Mouse (Mus musculus): Measurements from ENCODE around the gene Med6.

Med6 gene

GRCm38 (mm10) chr12:81594902-81595671 is at the start of gene Med6:
Gene Med6 (minus strand): TSS chr12:81595008.
- peak; percentile 99 for DNase-seq

- peak; percentile 66 for DNase-seq
These were observed 47.7 kb upstream of the Med6 start for GRCm38 (mm10) chr12:81642361-81643082.

GRCm38 (mm10) chr12:81640656-81641055 is 45.8 kb upstream of the Med6 start:
- DNase-seq, result no peak

GRCm38 (mm10) chr12:81633246-81633645 is 38.4 kb upstream of the Med6 start:
- no peak for DNase-seq

GRCm38 (mm10) chr12:81631661-81632401 is 37.0 kb upstream of the Med6 start:
- DNase-seq, result no peak

- peak; percentile 90 for DNase-seq
These were observed 36.3 kb upstream of the Med6 start, which contains the start of gene Ttc9 for GRCm38 (mm10) chr12:81630915-81631660. Gene Ttc9 (plus strand): TSS chr12:81631249.

- peak; percentile 70 for DNase-seq
These were observed 35.7 kb upstream of the Med6 start for GRCm38 (mm10) chr12:81630520-81630914.

GRCm38 (mm10) chr12:81628091-81628490 is 33.3 kb upstream of the Med6 start:
- no peak for DNase-seq

- no peak for DNase-seq
These were observed 32.6 kb upstream of the Med6 start for GRCm38 (mm10) chr12:81627426-81627825.

GRCm38 (mm10) chr12:81626226-81626861 is 31.5 kb upstream of the Med6 start:
- no peak for DNase-seq

- DNase-seq, result no peak
These were observed 28.6 kb upstream of the Med6 start for GRCm38 (mm10) chr12:81623377-81623776.

GRCm38 (mm10) chr12:81619302-81619701 is 24.5 kb upstream of the Med6 start:
- DNase-seq, result peak; percentile 90

- no peak for DNase-seq
These were observed 22.2 kb upstream of the Med6 start for GRCm38 (mm10) chr12:81616980-81617379.

GRCm38 (mm10) chr12:81615807-81616206 is 21.0 kb upstream of the Med6 start:
- no peak for DNase-seq

- DNase-seq, result no peak
These were observed 14.6 kb upstream of the Med6 start for GRCm38 (mm10) chr12:81609445-81609844.

GRCm38 (mm10) chr12:81604995-81605784 is 10.4 kb upstream of the Med6 start:
- DNase-seq, result no peak

GRCm38 (mm10) chr12:81596547-81597262 is 1.9 kb upstream of the Med6 start:
- DNase-seq, result no peak

GRCm38 (mm10) chr12:81568374-81568773 is 26.4 kb downstream of the Med6 start, which contains the start of gene Adam21:
Gene Adam21 (minus strand): TSS chr12:81568474.
- DNase-seq, result no peak

GRCm38 (mm10) chr12:81567931-81568330 is 26.9 kb downstream of the Med6 start:
- DNase-seq, result no peak

GRCm38 (mm10) chr12:81564173-81564572 is 30.6 kb downstream of the Med6 start:
- DNase-seq, result no peak

GRCm38 (mm10) chr12:81549286-81549685 is 45.5 kb downstream of the Med6 start:
- no peak for DNase-seq
